Mouse (Mus musculus) induced T-regulatory cell, adult 2 months (primary cell): Measurements from ENCODE around the gene Gm20388.
"Not testable (repeated sequence)": the region's sequence is repeated elsewhere in the genome, so short reads cannot be mapped to it uniquely, and the experiment has no call there.

ENCODE experiments used
- DNase-seq: peaks from one replicate; pipeline ENCODE4 v3.0.0-alpha.2; 2012; ENCODE audit warnings: low read depth

Gm20388 gene

DNA sequence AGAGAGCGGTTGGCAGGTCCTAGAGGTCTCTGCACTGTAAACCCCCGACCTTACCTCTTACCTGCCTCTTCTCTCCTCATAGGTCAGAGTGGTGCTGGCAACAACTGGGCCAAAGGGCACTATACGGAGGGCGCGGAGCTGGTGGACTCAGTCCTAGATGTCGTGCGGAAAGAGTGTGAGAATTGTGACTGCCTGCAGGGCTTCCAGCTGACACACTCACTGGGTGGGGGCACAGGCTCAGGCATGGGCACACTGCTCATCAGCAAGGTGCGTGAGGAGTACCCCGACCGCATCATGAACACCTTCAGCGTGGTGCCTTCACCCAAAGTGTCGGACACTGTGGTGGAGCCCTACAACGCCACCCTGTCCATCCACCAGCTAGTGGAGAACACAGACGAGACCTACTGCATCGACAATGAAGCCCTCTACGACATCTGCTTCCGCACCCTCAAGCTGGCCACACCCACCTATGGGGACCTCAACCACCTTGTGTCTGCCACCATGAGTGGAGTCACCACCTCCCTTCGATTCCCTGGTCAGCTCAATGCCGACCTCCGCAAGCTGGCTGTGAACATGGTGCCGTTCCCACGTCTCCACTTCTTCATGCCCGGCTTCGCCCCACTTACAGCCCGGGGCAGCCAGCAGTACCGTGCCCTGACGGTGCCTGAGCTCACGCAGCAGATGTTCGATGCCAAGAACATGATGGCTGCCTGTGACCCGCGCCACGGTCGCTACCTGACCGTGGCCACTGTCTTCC, 3510.1 kb downstream of the Gm20388 start:
- DNase-seq: no peak

- no peak for DNase-seq
Observed at GRCm38 (mm10) chr8:123421325-123421724, 3510.7 kb downstream of the Gm20388 start.

GRCm38 (mm10) chr8:123422056-123422780, 3511.6 kb downstream of the Gm20388 start:
- DNase-seq: peak; percentile 75

DNA sequence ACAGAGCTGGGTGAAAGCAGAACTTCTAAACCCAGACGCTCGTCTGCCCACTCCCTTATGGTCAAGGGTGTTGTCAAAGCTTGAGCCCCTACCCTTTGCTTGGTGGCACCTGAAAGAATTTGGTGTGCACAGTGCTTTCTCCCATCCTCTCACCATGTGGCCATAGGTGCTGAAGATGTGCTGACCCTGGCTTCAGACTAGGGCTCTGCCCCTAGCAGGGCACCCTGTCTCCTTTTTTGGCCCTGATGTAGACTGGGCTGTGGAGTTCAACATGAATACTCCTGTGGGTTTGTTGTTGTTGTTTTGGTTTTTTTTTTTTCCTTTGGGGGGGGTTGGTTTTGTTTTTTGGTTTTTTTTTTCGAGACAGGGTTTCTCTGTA, 3512.1 kb downstream of the Gm20388 start:
- no peak for DNase-seq

- no peak for DNase-seq
Observed at GRCm38 (mm10) chr8:123423441-123423840, 3512.8 kb downstream of the Gm20388 start, which contains the start of gene Def8. TSS of gene Def8 (plus strand) at chr8:123423527.

DNA sequence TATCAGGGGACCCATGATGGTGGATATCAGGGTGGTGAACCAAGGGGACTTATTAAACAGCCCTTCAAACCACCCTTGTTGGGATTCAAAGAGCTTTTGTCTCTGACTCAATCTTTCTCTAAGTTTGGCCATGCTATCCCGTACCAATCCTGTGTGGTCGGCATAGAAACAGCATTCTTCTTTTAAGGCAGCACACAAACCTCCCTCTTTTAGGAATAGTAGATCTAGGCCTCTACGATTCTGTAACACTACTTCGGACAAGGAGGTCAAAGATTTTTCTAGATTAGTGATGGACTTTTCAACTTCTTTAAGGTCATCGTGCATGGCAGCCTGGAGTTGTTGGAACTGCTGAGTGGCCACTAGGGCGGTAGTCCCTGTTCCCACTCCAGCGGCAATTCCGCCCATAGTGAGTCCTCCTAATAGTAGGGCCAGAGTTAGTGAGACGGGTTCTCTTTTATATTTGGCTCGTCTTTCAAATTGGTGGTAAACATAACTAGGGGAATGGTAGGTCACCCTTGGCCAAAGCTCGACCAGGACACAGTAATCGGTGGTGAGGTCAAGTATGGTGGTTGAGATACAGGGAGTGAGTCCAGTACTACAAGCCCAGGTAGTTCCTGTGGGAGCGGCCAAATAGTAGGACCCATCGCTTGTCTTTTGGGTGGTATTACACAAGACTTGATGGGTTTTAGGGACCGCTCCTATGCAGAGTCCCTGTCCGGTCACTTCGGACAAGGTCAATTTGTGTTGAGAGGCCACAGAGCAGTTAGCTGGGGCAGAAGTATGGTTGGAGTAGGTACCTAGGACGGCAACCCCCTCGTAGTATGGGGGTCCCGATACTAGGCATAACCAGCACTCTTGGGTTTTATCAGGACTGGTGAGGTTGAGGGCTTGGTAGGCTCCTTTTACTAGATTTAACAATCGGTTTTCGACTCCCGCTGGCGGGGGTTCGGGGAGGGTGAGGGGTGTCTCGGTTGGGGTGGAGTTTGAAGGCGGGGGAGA, 3516.2 kb downstream of the Gm20388 start:
- DNase-seq: no peak

- DNase-seq: no peak
Observed at GRCm38 (mm10) chr8:123427639-123428275, 3517.1 kb downstream of the Gm20388 start.

GRCm38 (mm10) chr8:123428343-123428893, 3517.8 kb downstream of the Gm20388 start:
- no peak for DNase-seq

DNA sequence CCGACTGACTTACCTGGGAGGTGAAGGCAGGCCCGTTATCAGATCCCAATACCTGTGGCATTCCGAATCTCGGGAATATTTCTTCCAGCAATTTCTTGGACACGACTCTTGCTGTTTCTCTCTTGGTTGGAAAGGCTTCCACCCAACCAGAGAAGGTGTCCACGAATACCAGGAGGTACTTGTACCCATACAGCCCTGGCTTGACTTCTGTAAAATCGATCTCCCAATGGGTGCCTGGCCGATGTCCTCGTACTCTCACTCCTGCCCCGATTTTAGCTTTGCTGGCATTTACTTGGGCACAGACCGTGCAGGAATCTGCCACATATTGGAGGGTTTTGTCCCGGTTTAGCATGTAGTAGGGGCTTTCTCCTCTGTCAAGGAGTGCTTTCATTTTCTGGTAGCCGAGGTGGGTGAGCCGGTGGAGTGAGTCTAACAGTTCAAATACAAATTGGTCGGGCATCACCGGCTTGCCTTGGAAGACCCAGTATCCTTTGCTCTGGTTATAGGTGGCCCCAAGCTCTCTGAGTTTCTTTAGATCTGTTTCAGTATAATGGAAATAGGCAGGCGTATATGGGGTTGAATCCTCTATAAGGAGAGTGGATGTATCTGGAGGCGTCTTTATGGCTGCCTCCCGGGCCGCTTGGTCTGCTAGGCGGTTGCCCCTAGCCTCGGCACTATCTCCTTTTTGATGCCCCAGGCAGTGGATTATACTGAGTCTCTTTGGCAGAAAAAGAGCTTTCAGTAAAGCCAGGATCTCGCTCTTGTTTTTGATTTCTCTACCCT, 3518.5 kb downstream of the Gm20388 start:
- no peak for DNase-seq

GRCm38 (mm10) chr8:123429722-123430013, 3519.0 kb downstream of the Gm20388 start:
- not testable (repeated sequence) for DNase-seq

GRCm38 (mm10) chr8:123430936-123431335, 3520.3 kb downstream of the Gm20388 start:
- not testable (repeated sequence) for DNase-seq

DNA sequence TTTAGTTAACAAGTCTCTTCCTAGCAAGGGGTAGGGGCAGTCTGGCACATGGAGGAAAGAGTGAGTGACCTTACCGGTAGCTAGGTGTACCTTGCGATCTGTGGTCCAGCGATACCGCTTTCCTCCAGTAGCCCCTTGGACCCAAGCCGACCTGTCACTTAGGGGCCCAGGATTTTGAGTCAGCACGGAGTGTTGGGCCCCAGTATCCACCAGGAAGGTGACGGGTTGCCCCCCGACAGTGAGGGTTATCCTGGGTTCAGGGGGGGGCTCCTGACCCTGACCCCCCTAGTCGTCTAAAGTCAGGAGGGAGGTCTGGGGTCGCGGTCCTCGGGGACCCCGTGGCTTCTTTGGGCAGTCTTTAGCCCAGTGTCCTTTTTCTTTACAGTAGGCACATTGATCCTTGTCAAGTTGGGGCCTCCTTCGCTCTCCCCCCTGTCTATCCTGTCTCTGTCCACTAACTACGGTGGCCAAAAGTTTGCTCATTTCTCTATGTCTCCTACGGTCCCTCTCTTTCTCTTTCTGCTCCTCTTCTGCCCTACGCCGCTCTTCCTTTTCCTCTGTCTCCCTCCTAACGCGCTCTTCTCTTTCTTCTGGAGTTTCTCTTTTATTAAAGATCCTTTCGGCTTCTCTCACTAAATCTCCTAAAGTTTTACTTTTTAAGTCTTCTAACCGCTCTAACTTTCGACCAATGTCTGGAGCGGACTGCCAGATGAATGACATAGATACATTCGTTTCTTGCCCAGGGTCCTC, 3521.2 kb downstream of the Gm20388 start:
- no peak for DNase-seq

GRCm38 (mm10) chr8:123432381-123432780, 3521.7 kb downstream of the Gm20388 start:
- DNase-seq: no peak

GRCm38 (mm10) chr8:123433241-123433974, 3522.8 kb downstream of the Gm20388 start:
- not testable (repeated sequence) for DNase-seq

DNA sequence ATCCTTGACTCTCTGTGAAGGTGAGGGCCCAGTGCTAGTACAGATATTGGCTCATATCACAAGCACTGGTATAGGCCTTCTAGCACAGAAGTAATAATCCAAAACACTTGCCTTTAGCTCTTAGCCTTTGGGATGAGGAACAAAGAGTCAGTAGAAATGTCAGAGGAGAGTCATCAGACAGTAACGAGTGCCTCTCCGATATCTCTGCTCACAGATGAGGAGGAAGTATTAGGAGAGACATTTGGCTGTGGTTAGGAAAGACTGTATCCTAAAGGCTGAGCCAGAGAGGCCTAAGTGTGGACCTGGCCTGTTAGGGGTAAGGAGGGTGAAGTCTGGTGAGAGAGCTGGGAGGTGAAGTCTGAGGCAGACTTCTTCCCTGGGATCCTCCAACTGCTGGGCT, 3531.1 kb downstream of the Gm20388 start:
- DNase-seq: peak; percentile 6

DNA sequence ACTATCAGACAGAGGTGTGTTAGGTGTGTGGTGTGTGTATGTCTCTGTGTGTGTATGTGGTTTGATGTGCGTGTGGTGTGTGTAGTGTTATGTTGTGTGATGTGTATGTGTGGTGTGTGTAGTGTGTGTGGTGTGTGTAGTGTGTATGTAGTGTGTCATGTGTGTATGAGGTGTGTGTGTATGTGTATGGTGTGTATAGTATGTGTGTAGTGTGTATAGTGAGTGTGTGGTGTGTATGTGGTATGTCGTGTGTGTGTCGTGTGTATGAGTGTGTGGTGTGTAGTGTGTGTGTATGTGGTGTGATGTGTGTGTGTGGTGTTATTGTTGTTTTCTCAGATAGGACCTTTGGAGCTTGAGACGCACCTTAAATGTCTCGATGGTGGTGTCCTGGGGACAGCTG, 3531.7 kb downstream of the Gm20388 start:
- DNase-seq: no peak

GRCm38 (mm10) chr8:123442871-123443575, 3532.4 kb downstream of the Gm20388 start:
- peak; percentile 93 for DNase-seq

- no peak for DNase-seq
Observed at GRCm38 (mm10) chr8:123443576-123443921, 3532.9 kb downstream of the Gm20388 start.

DNA sequence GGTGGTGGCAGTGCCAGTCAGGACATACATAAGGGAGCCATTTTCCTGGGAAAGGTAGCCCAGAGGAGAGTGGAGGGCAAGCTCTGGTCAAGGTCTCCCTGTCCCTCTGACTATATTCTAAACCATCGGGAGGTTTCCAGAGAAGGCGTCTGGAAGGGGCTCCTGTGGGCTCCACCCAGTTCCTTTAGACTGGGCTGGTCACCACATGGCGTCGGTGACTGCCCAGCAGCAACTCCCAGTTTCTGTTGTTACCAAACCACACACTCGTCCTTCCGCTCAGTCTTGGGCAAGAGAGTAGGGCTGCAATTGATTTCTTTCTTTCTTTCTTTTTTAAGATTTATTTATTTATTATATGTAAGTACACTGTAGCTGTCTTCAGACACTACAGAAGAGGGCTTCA, 3533.5 kb downstream of the Gm20388 start:
- DNase-seq: no peak
